Mouse (Mus musculus): Measurements from ENCODE around the gene Itm2c. TPM values are rescaled to one million over a fixed set of nuclear protein-coding genes. Genes with fewer than 3 reads are reported as not detected.

The Itm2c gene
- polyA plus RNA-seq, 1 experiment from 2014 or later: 41.3 TPM

DNA sequence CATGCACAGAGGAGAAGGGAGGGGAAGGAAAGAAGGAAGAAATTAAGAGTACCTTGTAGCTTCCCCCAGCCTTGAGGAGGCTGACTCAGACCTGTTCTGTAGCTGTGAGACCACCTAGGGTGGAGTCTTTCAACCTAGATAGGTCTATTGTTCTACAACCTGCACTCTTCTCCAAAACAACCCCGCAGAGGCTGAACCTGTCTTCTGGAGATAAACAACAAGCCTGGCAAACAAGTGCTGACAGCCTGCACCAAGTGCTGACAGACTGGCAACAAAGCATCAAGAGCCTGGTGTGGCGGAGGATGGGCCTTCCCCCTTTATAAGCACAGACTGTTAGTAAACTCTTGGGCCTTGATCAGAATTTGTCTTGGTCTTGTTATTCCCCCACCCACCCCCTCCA is 23.5 kb upstream of the Itm2c start:
- 67% methylated on average over 2 of the region's 2 CpGs for WGBS (ENCODE audit: insufficient replicate concordance)
- H3K36me3 ChIP-seq: no peaks in the 10 kb centered on the region

DNA sequence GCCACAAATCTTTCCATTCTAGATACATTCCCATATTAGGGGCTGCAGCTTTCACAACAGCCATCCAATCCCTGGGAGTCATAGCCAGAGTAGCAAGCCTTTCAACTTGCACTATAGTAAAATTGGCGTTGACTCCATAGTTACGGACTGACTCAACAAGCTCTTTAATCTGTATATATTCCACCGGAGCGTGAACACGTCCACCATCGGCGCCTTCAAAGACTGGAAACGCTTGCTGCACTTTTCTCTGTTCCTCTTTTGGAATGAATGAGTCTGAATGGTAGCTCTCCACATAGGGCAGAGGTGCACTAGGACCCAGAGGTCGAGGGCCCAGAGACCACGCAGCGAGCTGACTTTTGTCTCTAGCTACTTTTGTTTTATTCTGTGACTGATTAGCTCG is 12.1 kb upstream of the Itm2c start:
- Histone ChIP-seq H3K36me3 (no peaks in the 10 kb centered on the region), H3K4me3 (no peak overlapping the region), H3K9ac (no peak overlapping the region), H3K4me1 (no peaks in the 10 kb centered on the region), H3K4me2 (no peak overlapping the region), H3K27ac (no peak overlapping the region), H3K27me3 (replicated peaks) (no peaks in the 10 kb centered on the region), H3K9me3 (replicated peaks) (peaks cover 22% of the 10 kb centered on the region)
- ATAC-seq: no peak
- 82% methylated on average over 12 of the region's 12 CpGs for WGBS (ENCODE audit: insufficient replicate concordance)

More for the DNA sequence above, 23.5 kb upstream of the Itm2c start:
- no peak overlapping the region for H3K27ac ChIP-seq
- no peak overlapping the region for H3K4me2 ChIP-seq
- H3K27me3 ChIP-seq (replicated peaks): no peaks in the 10 kb centered on the region
- H3K4me1 ChIP-seq: no peaks in the 10 kb centered on the region
- H3K4me3 ChIP-seq: no peak overlapping the region
- H3K9me3 ChIP-seq (replicated peaks): peaks cover 19% of the 10 kb centered on the region; the same call in 1 of the 2 replicates
- ATAC-seq: no peak
- no peak overlapping the region for H3K9ac ChIP-seq

DNA sequence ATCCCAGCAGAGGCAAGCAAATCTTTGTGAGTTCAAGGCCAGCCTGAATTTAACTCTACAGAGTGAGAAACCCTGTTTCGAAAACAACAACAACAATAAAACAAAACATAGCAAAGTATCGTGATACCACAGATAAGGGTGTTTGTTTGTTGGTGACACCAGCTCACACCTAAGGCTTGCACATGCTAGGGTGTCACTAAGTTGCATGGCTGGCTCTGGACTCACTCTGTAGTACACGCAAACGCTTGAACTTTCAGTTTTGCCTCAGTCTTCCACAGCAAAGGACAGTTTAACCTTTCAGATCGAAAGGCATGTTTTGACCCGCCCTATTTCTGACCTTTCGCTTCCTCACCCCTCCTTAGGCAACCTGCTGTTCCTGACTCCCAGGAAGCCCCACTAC is 6.9 kb upstream of the Itm2c start:
- Histone ChIP-seq H3K9ac (no peak overlapping the region), H3K9me3 (replicated peaks) (peaks cover 3% of the 10 kb centered on the region; the same call in 1 of the 2 replicates), H3K4me3 (no peak overlapping the region), H3K27me3 (replicated peaks) (no peaks in the 10 kb centered on the region), H3K4me2 (no peak overlapping the region), H3K27ac (no peak overlapping the region), H3K4me1 (no peaks in the 10 kb centered on the region), H3K36me3 (no peaks in the 10 kb centered on the region)
- WGBS (ENCODE audit: insufficient replicate concordance): 71% methylated on average over 7 of the region's 7 CpGs
- no peak for ATAC-seq

DNA sequence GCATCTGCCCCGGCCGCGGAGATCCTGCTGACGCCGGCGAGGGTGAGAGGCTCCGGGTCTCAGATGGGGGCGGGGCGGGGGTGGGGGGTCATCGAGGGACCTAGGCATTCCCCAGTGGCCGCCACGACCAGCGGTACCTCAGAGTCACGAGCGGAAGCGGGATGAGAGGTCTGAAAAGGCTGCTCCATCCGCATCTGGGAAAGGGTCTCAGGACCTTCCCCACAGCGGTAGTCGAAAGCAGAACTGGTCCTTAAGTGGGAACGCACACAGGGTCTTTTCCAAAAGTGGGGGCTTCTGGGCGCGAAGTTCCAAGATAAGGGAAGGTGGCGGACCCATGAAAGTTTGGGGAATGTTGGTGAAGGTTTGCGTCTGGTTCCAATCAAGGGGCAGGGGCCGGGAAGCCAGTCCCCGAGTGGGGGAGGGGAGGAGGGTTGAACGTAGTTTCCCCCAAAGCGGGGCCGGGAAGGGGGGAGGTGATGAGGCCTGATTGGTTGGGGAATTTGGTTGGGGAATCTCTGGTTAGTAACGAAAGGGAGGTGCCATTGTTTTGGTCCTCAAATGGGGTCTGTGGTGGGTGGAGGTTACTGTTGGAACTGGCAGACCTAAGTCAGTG is 773 bp downstream of the Itm2c start:
- 1% methylated on average over 29 of the region's 30 CpGs for WGBS (ENCODE audit: insufficient replicate concordance)

DNA sequence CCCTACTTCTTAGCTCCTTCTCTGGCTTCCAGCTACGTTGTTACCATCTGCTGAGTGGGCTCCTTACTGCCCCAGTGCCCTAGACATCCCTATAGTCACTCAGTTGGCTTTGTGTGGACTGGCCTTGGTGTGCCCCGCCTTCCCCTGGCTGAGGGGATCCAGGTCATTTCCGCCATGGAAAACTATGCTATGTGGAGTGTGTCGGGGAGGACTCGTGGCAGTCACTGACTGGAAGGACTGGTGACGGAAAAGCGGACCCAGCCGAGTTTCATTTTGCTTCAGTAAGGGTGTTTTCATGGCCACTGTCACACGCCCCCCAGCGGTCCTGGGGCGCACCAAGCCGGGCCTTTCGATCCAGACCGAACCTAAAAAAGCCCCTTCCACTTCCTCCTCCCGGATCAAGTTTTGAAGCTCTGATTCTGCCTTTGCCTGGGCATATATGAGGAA is 1.3 kb downstream of the Itm2c start:
- 7% methylated on average over 15 of the region's 15 CpGs for WGBS (ENCODE audit: insufficient replicate concordance)
- H3K27ac ChIP-seq: peak overlapping the region; percentile 26; the same call in 1 of the 2 replicates
- H3K4me1 ChIP-seq: peaks cover 53% of the 10 kb centered on the region
- peak overlapping the region; percentile 76 for H3K9ac ChIP-seq
- ATAC-seq: peak; percentile 60
- no peaks in the 10 kb centered on the region for H3K27me3 ChIP-seq (replicated peaks)
- H3K9me3 ChIP-seq (replicated peaks): no peaks in the 10 kb centered on the region
- H3K4me2 ChIP-seq: peak overlapping the region; percentile 96
- no peaks in the 10 kb centered on the region for H3K36me3 ChIP-seq
- peak overlapping the region; percentile 78 for H3K4me3 ChIP-seq

More for the DNA sequence above, 773 bp downstream of the Itm2c start:
- Histone ChIP-seq H3K4me2 (peak overlapping the region; percentile 96), H3K4me3 (peak overlapping the region; percentile 78), H3K4me1 (peaks cover 47% of the 10 kb centered on the region), H3K27me3 (replicated peaks) (no peaks in the 10 kb centered on the region), H3K9me3 (replicated peaks) (no peaks in the 10 kb centered on the region), H3K9ac (peak overlapping the region; percentile 76), H3K36me3 (no peaks in the 10 kb centered on the region), H3K27ac (peak overlapping the region; percentile 26; the same call in 1 of the 2 replicates)
- ATAC-seq: peak; percentile 22

DNA sequence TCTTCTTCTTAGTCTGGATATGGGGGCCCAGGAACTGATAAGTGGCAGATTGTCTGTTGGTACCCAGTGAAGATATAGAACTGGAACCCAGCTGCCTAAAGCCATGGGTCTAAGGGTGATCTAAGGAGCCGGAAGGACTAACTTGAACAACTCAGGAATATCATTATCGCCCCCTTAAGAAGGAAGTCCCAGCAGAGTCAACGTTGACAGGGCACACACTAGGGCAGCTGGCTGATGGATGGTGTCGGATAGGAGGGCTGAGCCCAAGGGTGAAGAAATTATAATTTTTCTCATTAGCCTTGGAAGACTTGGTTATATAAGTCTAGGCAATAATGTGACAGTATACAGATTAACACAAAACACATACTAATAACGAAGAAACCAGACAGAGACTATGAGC is 2.0 kb downstream of the Itm2c start:
- no peak overlapping the region for H3K9ac ChIP-seq
- H3K4me1 ChIP-seq: peaks cover 60% of the 10 kb centered on the region
- H3K4me3 ChIP-seq: peak overlapping the region; percentile 78; the same call in 1 of the 2 replicates
- H3K9me3 ChIP-seq (replicated peaks): no peaks in the 10 kb centered on the region
- no peaks in the 10 kb centered on the region for H3K36me3 ChIP-seq
- peak overlapping the region; percentile 96 for H3K4me2 ChIP-seq
- WGBS (ENCODE audit: insufficient replicate concordance): 66% methylated on average over 5 of the region's 5 CpGs
- ATAC-seq: no peak
- no peaks in the 10 kb centered on the region for H3K27me3 ChIP-seq (replicated peaks)
- H3K27ac ChIP-seq: no peak overlapping the region

DNA sequence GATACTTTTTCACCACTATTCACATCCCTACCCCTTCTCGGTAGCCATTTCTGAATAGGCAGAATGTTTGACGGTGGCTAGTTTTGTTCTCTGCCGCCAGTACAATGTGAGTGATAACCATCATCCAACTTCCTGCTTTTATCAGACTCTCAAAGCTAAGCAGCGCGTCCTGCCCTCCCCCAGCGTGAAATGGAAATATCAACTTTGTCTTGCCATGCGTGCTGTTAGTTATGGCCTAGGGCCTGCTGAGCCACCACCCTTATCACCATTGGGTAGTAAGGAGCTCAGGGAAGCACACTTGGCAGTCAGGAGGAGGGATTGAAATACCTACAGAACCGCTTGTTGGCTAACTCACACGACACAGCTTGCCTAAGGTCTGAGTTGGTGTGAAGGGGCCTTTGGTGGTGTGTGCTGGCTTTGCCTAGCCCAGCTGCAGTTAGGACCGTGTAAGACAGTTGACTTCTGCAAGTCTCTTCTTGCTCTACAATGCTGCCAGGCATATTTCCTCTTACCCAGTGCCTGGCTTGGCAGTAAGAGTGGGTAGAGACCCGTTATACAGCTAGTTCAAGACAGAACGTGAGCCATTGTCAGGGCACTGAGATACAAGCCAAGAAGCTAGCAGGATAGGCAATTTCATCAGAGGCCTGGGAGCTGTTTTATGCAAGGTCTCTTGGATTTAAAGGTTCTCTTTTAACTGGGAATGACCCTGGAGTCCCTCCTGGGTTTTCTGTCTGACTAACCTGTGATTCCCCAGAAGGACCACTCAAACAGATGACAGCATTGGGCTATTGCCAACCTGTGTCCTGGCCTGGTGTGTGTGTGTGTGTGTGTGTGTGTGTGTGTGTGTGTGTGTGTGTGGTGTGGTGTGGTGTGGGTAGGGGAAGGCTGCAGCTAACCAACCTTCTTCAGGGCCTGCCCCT is 3.0 kb downstream of the Itm2c start:
- H3K27ac ChIP-seq: 0 out of 2 replicates have a peak overlapping the region, but pooled peaks have one; percentile 10
- H3K9ac ChIP-seq: no peak overlapping the region
- no peak for ATAC-seq
- no peaks in the 10 kb centered on the region for H3K9me3 ChIP-seq (replicated peaks)
- no peak overlapping the region for H3K4me3 ChIP-seq
- no peaks in the 10 kb centered on the region for H3K36me3 ChIP-seq
- no peaks in the 10 kb centered on the region for H3K27me3 ChIP-seq (replicated peaks)
- H3K4me1 ChIP-seq: peaks cover 69% of the 10 kb centered on the region
- peak overlapping the region; percentile 96 for H3K4me2 ChIP-seq
- WGBS (ENCODE audit: insufficient replicate concordance): 24% methylated on average over 12 of the region's 12 CpGs

DNA sequence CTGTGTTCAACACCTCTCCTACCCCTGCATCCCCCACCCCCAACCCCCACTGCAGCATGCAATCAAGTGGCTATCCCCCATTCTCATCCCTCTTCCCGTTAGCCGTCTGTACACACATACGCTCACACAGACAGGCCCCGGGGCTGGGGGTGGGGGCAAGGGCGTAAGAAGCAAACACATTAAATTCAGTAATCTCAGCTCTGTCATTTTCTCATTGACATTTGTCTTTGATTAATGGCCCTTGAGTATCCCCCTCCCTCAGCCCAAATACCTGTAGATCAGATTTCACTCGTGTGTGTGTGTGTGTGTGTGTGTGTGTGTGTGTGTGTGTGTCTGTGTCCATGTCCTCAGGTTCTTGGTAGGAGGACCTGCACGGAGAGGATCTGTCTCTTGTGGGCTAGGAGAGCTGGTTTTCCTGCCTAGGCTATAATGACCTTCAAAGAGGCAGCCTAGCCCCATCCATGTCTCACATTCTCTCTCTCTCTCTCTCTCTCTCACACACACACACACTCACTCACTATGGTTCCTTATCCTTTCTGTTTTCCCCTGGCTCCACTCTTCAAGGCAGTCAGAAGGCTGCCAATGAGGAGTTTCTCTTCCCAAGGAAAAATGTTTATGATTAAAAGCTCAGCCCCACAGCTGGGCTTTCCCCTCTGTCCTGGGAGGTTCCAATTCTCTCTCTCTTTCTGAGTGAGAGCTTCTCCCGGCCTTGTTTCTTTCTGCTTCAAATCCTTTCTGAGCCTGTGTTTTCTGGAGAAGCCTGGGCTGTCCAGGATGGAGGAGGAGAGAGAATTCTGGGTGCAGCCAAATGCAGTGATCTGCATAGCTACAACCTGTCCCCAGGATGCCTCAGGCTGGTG is 4.0 kb downstream of the Itm2c start:
- 0 out of 2 replicates have a peak overlapping the region, but pooled peaks have one; percentile 10 for H3K27ac ChIP-seq

DNA sequence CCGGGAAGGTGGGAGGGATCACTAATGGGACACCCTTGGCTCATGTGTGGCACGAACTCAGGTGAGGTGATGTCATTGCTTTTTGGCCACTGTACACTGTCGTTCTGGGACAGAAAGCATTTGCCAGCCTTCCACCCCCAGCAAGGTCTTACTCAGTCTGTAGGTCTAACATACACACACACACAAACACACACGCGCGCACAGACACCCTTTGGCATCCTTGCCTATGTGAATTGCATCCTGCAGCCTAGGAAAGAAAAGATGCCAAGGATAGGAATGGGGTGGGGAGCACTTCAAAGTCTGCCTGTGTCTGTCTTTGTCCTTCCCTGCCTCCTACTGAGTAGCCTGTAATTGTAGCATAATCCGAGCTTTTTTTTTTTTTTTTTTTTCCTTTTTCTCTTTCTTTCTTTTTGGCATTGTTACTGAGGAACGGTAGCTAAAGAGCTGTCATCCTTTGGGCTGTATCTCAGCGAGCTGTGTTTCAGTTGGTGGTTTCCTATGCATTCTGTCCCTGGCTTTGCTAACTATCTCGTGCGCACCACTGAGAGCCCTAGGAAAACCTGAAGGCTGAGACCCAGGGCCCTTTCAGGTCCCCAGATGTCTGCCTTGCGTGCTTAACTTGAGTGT is 4.8 kb downstream of the Itm2c start:
- Histone ChIP-seq H3K27me3 (replicated peaks) (no peaks in the 10 kb centered on the region), H3K4me3 (no peak overlapping the region), H3K9ac (no peak overlapping the region), H3K9me3 (replicated peaks) (no peaks in the 10 kb centered on the region), H3K27ac (no peak overlapping the region), H3K36me3 (peaks cover 6% of the 10 kb centered on the region; the same call in 1 of the 2 replicates), H3K4me1 (peaks cover 73% of the 10 kb centered on the region), H3K4me2 (no peak overlapping the region)
- ATAC-seq: no peak
- WGBS (ENCODE audit: insufficient replicate concordance): 59% methylated on average over 12 of the region's 12 CpGs

More for the DNA sequence above, 4.0 kb downstream of the Itm2c start:
- Histone ChIP-seq H3K4me3 (no peak overlapping the region), H3K36me3 (peaks cover under 1% of the 10 kb centered on the region; the same call in 1 of the 2 replicates), H3K4me2 (no peak overlapping the region), H3K9ac (no peak overlapping the region), H3K9me3 (replicated peaks) (no peaks in the 10 kb centered on the region), H3K4me1 (peaks cover 73% of the 10 kb centered on the region), H3K27me3 (replicated peaks) (no peaks in the 10 kb centered on the region)
- ATAC-seq: no peak
- WGBS (ENCODE audit: insufficient replicate concordance): 50% methylated on average over 8 of the region's 8 CpGs

DNA sequence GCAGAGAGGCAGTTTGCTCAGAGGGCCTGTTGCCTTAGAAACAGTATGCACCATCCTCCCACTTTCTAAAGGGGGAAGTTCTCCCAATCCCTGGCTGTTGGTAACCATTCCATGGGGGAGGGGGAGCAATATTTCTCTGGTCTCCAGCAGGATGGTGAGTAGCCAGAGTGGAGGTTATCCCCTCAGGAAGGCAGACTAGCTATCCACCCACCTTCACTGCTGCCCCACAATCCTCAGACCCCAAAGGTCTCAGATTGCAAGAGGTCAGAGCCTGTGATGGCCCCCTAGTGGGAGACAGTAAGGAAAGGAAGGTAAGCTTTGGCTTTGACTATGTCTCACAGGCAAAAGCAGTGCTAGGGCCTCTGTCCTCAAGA is 5.3 kb downstream of the Itm2c start:
- peaks cover 73% of the 10 kb centered on the region for H3K4me1 ChIP-seq
- peaks cover 10% of the 10 kb centered on the region; the same call in 1 of the 2 replicates for H3K36me3 ChIP-seq
- ATAC-seq: no peak
- no peak overlapping the region for H3K9ac ChIP-seq
- no peaks in the 10 kb centered on the region for H3K9me3 ChIP-seq (replicated peaks)
- no peak overlapping the region for H3K4me3 ChIP-seq
- no peak overlapping the region for H3K4me2 ChIP-seq
- H3K27ac ChIP-seq: no peak overlapping the region
- no peaks in the 10 kb centered on the region for H3K27me3 ChIP-seq (replicated peaks)

Measured in liver, embryonic 12.5 days (tissue).